Mouse (Mus musculus) limb, embryonic 12.5 days (tissue): ENCODE measurements around the gene Mup20. TPM values are rescaled to one million over a fixed set of nuclear protein-coding genes. Genes with fewer than 3 reads are reported as not detected.
"Not testable (repeated sequence)": the region's sequence is repeated elsewhere in the genome, so short reads cannot be mapped to it uniquely, and the experiment has no call there.

Experiments used
- ATAC-seq: fragments of 200-750 bp; cut with Nextera tagmentation; 2 replicates; pipeline ENCODE4 v1.8.0; 2017; ENCODE audit warnings: low read depth, moderate TSS enrichment; ENCODE audit not compliant: insufficient number of reproducible peaks, insufficient read depth, low FRiP score, low TSS enrichment
- H3K27ac ChIP-seq: fragments of 300-500 bp; sonication (generic); 2 replicates; pipeline ENCODE4 v1.5.1; 2016; ENCODE audit warnings: mild to moderate bottlenecking, moderate library complexity
- H3K27me3 ChIP-seq: fragments of 300-500 bp; sonication (generic); 2 replicates; pipeline ENCODE4 v1.6.1; 2016; ENCODE audit warnings: mild to moderate bottlenecking, moderate library complexity
- H3K36me3 ChIP-seq: fragments of 300-500 bp; sonication (generic); 2 replicates; pipeline ENCODE4 v1.6.1; 2016; ENCODE audit warnings: mild to moderate bottlenecking, moderate library complexity
- H3K4me1 ChIP-seq: fragments of 300-500 bp; sonication (generic); replicated peaks from 2 replicates; pipeline ENCODE4 v1.6.1; 2016
- H3K4me2 ChIP-seq: fragments of 300-500 bp; sonication (generic); 2 replicates; pipeline ENCODE4 v1.6.1; 2016; ENCODE audit warnings: mild to moderate bottlenecking, moderate library complexity
- H3K4me3 ChIP-seq: fragments of 300-500 bp; sonication (generic); replicated peaks from 2 replicates; pipeline ENCODE4 v1.5.1; 2016; ENCODE audit warnings: mild to moderate bottlenecking
- H3K9ac ChIP-seq: fragments of 300-500 bp; sonication (generic); replicated peaks from 2 replicates; pipeline ENCODE4 v1.6.1; 2016; ENCODE audit warnings: mild to moderate bottlenecking, moderate library complexity
- H3K9me3 ChIP-seq: fragments of 300-500 bp; sonication (generic); 2 replicates; pipeline ENCODE4 v1.6.1; 2016; ENCODE audit warnings: mild to moderate bottlenecking, moderate library complexity
- WGBS: fragments of 180-500 bp; shearing (Covaris S2); methylation state at CpG from one replicate; pipeline ENCODE4 v1.1.7; 2016; 5-methylcytosine and 5-hydroxymethylcytosine counted together
- polyA plus RNA-seq: library from polyadenylated mRNA; unstranded; fragments of >200 nt; fragmentation: Nextera tagmentation; extraction: Ambion mirVana; gene quantifications from 2 replicates; pipeline ENCODE4 v1.2.1, GENCODE M21; 2016

Gene Mup20
- polyA plus RNA-seq: not detected in 2 replicates

DNA sequence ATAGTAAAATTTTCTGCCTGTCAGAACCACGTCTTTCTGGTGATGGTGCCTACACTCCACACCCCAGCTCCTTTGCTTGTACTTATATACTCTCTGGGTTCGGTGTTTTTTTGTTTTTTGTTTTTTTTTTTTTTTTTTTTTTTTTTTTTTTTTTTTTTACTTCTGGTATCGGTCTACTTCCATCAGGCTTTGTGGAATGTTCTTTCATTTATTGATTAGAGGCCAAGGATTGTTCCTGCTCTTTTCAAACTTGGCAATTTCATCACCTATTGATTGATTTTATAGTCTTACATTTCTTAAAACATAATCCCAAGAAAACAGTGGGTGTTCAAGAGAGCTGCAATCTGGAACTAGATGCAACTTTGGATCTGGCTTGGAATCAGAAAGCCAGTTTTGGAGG is at the start of gene Mup20:
Mup20 (minus strand) TSS at position 101 of the 400 bp plus-strand sequence.
- not testable (repeated sequence) for H3K36me3 ChIP-seq, H3K27ac ChIP-seq, ATAC-seq, H3K27me3 ChIP-seq, H3K4me1 ChIP-seq, H3K4me3 ChIP-seq, H3K9me3 ChIP-seq, H3K4me2 ChIP-seq, H3K9ac ChIP-seq
- WGBS: 90% methylated on average over 3 of the region's 3 CpGs

DNA sequence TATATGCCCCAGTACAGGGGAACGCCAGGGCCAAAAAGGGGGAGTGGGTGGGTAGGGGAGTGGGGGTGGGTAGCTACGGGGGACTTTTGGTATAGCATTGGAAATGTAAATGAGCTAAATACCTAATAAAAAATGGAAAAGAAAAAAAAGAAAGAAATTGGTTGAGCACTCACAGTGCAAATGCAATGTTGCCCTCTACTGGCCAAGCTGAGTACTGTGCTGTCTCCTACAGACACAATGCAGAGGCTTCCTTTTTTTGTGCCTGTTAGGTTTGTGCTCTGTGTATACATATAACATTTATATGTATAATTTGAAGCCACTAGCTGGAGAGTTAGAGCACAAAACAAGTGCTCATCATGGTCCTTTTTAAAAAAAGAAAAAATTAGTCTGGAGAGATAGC is 49.4 kb upstream of the Mup20 start:
- not testable (repeated sequence) for H3K4me1 ChIP-seq, H3K27ac ChIP-seq, H3K27me3 ChIP-seq, ATAC-seq, H3K9ac ChIP-seq, H3K36me3 ChIP-seq, H3K4me3 ChIP-seq, H3K9me3 ChIP-seq, H3K4me2 ChIP-seq
- 73% methylated on average over 2 of the region's 2 CpGs for WGBS

DNA sequence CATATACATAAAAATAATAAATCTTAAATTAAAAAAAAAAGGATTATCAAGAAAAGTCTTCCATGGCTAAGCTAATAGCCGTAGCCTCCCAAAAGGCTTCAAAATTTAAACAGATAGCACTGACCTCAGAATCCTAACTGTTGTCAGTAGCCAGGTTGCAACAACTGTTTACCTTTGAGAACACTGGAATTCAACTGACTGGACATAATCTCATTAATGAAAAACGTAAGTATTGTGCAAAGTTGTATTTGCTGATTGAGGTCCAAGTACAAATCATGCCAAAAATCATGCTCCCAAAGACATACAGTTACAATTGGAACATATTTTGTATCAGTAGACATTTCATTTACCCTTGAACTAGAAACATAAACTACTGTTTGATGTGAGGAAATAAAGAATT is 34.0 kb upstream of the Mup20 start:
- H3K9ac ChIP-seq: no peak overlapping the region
- no peak overlapping the region for H3K27ac ChIP-seq
- H3K4me3 ChIP-seq: no peak overlapping the region
- ATAC-seq: no peak
- no peaks in the 10 kb centered on the region for H3K4me1 ChIP-seq
- H3K4me2 ChIP-seq: no peak overlapping the region
- WGBS: 83% methylated on average over 2 of the region's 2 CpGs
- no peaks in the 10 kb centered on the region for H3K27me3 ChIP-seq
- H3K9me3 ChIP-seq: no peaks in the 10 kb centered on the region
- H3K36me3 ChIP-seq: no peaks in the 10 kb centered on the region

DNA sequence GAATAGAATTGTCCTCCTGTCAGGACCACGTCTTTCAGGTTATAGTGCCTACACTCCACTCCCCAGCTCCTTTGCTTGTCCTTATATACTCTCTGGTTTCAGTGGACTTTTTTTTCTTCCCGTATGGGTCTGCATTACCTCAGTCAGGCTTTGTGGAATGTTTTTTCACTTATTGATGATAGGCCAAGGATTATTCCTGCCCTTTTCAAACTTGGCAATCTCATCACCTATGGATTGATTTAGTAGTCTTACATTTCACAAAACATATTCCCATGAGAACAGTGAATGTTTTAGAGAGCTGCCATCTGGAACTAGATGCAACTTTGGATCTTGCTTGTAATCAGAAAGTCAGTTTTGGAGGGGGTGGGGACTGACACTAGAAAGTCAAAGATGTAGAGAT is 33.3 kb upstream of the Mup20 start, which contains the start of gene Mup3:
Mup3 (minus strand) TSS at position 102 of the 400 bp plus-strand sequence.
- Histone ChIP-seq H3K9ac (no peak within 1 kb of the TSS), H3K36me3 (no peaks in the 10 kb centered on the region), H3K4me3 (no peak within 1 kb of the TSS), H3K4me1 (no peaks in the 10 kb centered on the region), H3K9me3 (no peaks in the 10 kb centered on the region), H3K27ac (no peak within 1 kb of the TSS), H3K4me2 (no peak within 1 kb of the TSS), H3K27me3 (no peaks in the 10 kb centered on the region)
- ATAC-seq: no peak
- WGBS: 76% methylated on average over 2 of the region's 2 CpGs

DNA sequence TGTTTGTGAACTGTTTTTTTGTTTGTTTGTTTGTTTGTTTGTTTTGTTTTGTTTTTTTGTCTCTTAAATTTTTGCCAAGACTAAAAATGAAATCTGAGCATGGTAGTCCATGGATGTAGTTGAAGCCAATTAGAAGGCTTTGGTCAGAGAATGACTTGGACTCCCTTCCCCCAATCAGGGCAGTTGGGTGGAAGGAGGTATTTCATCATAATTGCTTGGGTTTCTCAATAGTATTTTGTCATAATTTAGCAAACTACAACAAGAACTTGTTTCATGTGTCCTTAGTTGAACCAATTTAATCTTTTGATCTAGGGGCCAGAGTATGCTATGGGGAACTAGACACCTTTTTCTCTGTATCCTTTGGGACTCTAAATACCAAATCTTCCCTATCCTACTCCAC is 28.8 kb upstream of the Mup20 start:
- Histone ChIP-seq H3K4me1 (no peaks in the 10 kb centered on the region), H3K27ac (no peak overlapping the region), H3K36me3 (no peaks in the 10 kb centered on the region), H3K4me2 (no peak overlapping the region), H3K9me3 (no peaks in the 10 kb centered on the region), H3K9ac (no peak overlapping the region), H3K4me3 (no peak overlapping the region), H3K27me3 (no peaks in the 10 kb centered on the region)
- no peak for ATAC-seq

DNA sequence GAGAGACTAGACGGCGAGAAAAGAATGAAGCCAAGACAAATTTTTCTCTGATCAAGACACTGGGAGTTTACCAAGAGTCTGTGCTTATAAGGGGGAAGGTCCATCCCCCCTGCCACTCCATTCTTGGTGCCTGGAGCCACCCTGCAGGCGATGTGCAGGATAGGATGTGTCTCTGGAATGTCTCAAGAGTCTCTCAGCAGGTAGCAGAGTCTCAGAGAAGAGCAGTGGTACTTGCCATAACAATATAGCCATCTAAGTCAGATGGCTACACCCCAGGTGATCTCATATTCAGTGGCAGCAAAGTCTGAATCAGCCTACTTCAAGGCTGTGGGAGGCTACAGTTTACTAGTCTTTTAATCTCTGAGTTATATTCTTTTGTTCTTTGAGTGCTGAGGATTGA is 21.2 kb upstream of the Mup20 start:
- Histone ChIP-seq H3K4me1 (no peaks in the 10 kb centered on the region), H3K27ac (no peak overlapping the region), H3K27me3 (no peaks in the 10 kb centered on the region), H3K9me3 (no peaks in the 10 kb centered on the region), H3K36me3 (no peaks in the 10 kb centered on the region), H3K4me2 (no peak overlapping the region), H3K9ac (no peak overlapping the region), H3K4me3 (no peak overlapping the region)
- no peak for ATAC-seq
- WGBS: 61% methylated on average over 3 of the region's 3 CpGs

DNA sequence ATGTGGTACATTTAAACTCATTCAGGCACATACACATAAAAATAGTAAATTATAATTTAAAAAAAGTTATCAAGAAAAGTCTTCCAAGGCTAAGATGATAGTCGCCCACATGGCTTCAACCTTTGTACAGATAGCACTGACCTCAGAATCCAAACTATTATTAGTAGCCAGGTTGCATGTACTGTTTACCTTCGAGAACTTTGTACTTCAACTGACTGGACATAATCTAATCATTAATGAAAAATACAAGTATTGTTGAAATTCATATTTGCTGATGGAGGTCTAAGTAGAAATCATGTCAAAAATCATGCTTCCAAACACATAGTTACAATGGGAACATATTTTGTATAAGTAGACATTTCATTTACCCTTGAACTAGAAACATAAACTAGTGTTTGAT is 822 bp upstream of the Mup20 start:
- ATAC-seq, H3K9ac ChIP-seq: not testable (repeated sequence)
- WGBS: 83% methylated on average over 2 of the region's 2 CpGs

DNA sequence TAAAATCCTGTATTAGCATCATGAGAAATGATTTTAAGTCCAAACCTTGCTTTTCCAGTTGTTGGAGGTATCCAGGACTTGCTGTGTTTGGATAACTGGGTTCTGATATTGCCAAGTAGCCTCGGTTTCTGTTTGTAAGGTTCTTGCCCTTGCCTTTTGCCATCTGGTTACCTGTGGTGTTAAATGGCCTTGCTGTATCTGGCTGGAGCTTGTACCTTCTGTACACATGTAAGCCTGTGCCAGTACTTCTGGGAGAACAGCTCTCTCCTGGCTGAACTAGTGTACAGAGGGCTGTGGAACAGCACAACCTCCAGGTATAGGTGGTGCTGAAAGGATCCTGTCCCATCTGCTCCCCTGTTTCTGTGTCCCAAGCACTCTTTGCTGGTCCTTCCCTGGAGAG is 27.7 kb downstream of the Mup20 start:
- no peaks in the 10 kb centered on the region for H3K4me1 ChIP-seq
- H3K27me3 ChIP-seq: no peaks in the 10 kb centered on the region
- 83% methylated on average over 1 of the region's 1 CpGs for WGBS
- H3K36me3 ChIP-seq: no peaks in the 10 kb centered on the region
- no peaks in the 10 kb centered on the region for H3K9me3 ChIP-seq
- H3K4me3 ChIP-seq: no peak overlapping the region
- H3K9ac ChIP-seq: no peak overlapping the region
- ATAC-seq: no peak
- H3K4me2 ChIP-seq: no peak overlapping the region
- no peak overlapping the region for H3K27ac ChIP-seq

More for the DNA sequence above, 822 bp upstream of the Mup20 start:
- H3K36me3 ChIP-seq, H3K4me2 ChIP-seq, H3K4me3 ChIP-seq, H3K27ac ChIP-seq, H3K27me3 ChIP-seq, H3K4me1 ChIP-seq, H3K9me3 ChIP-seq: not testable (repeated sequence)

DNA sequence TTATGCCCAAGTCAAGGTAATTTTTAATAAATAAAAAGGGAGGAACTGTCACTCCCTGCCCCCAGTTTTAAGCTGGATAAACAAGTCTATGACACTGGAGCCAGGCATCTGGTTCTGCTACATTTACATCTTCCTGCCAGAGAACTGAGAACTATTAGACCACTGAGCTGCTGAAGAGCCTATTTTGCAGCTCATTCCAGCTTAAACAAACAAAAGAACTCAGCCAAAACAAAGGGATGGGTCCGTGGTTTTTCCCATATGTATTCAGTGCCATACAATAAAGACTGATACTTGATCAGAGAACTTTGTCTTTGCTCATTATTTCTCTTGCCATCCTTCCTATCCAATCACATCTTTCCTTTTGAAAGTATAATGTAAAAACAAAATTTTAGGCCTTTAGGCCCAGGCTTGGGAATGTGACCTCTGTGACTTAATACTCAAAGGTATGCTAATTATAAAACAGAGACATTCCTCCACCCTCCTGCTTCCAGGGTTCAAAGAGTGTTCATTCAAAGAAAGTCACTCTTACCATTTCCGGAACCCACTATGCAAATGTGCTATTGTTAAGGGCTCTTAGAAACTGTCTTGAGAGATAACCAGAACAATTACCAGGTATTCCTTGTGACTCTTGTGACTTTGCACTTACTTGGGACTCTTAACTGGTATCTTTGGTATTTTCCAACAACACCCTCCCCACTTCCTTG is 29.6 kb downstream of the Mup20 start:
- no peaks in the 10 kb centered on the region for H3K4me1 ChIP-seq
- H3K27ac ChIP-seq: no peak overlapping the region
- H3K4me2 ChIP-seq: no peak overlapping the region
- WGBS: 74% methylated on average over 2 of the region's 2 CpGs
- no peak overlapping the region for H3K4me3 ChIP-seq
- H3K27me3 ChIP-seq: no peaks in the 10 kb centered on the region
- no peaks in the 10 kb centered on the region for H3K36me3 ChIP-seq
- no peak overlapping the region for H3K9ac ChIP-seq
- no peak for ATAC-seq
- H3K9me3 ChIP-seq: no peaks in the 10 kb centered on the region

DNA sequence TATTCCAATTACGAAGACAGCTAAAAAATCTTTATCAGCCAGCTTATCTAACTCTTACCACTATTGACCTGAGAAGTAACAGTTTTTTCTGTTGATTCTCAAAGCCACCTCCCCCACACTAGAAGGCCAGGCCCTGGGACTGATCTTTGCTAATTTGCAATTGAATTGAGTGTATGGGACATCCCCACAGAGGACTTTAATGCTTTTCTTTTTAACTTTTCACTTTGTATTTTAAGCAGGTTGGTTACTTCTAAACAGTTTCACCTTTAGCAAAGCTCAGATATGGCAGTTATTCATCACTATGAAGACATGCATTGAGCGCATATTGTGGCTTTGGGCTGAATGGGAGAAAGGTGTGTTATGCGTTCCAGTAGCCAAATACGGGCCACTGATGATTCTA is 30.3 kb downstream of the Mup20 start:
- H3K27ac ChIP-seq: no peak overlapping the region
- WGBS: 90% methylated on average over 4 of the region's 4 CpGs

DNA sequence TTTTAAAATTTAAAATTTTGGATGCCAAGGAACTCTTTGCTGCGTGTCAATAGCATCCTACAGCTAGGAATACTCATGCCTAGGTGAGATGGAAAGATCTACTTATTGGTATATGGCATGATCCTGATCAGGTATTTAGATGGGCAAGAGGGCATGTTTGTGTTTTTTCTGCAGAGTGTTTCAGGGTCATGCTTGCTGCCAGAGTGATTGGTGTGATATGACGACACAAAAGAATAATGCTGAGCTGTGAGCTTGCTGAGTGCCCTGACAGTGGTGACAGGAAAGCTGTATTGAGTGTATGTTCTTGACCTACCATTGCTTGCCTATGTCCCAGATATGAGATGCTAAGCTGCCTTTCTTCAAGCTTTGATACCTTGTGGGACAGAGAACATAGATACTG is 30.8 kb downstream of the Mup20 start:
- Histone ChIP-seq H3K36me3 (no peaks in the 10 kb centered on the region), H3K27ac (no peak overlapping the region), H3K27me3 (no peaks in the 10 kb centered on the region), H3K4me2 (no peak overlapping the region), H3K4me3 (no peak overlapping the region), H3K9ac (no peak overlapping the region), H3K4me1 (no peaks in the 10 kb centered on the region), H3K9me3 (peaks cover 3% of the 10 kb centered on the region; the same call in 1 of the 2 replicates)
- no peak for ATAC-seq
- WGBS: 81% methylated on average over 2 of the region's 2 CpGs

More for the DNA sequence above, 30.3 kb downstream of the Mup20 start:
- no peaks in the 10 kb centered on the region for H3K4me1 ChIP-seq
- no peaks in the 10 kb centered on the region for H3K27me3 ChIP-seq
- peaks cover 3% of the 10 kb centered on the region; the same call in 1 of the 2 replicates for H3K9me3 ChIP-seq
- no peak overlapping the region for H3K4me2 ChIP-seq
- H3K36me3 ChIP-seq: no peaks in the 10 kb centered on the region
- H3K9ac ChIP-seq: no peak overlapping the region
- ATAC-seq: no peak
- no peak overlapping the region for H3K4me3 ChIP-seq

DNA sequence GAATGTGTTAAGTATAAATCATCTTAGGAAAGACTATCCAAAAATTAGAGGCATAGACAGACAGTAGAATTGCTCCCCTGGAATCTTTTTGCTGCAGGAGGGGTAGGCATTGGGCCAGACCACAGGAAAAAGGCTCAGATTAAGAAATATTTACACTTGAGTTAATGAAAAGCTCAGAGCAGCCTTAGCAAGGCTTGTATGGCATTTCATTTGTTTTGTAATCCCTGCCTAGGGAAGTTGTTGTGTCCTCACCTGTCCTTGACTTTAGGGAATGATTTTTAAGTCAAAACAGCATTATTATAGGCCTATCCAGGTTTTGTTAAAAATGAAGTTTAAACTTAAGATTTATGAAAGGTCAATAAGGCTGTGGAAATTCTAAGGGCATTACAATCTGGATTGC is 33.4 kb downstream of the Mup20 start:
- not testable (repeated sequence) for H3K27ac ChIP-seq, H3K4me1 ChIP-seq, ATAC-seq, H3K4me3 ChIP-seq, H3K27me3 ChIP-seq, H3K36me3 ChIP-seq, H3K9me3 ChIP-seq, H3K9ac ChIP-seq, H3K4me2 ChIP-seq
